Mouse (Mus musculus) intestine, embryonic 16.5 days (tissue): ENCODE data around the gene Il23a. TPM values are rescaled to one million over a fixed set of nuclear protein-coding genes. Genes with fewer than 3 reads are reported as not detected.
"Not testable (repeated sequence)": the region's sequence is repeated elsewhere in the genome, so short reads cannot be mapped to it uniquely, and the experiment has no call there.

ENCODE experiments used
- ATAC-seq: fragments of 200-750 bp; cut with Nextera tagmentation; 2 replicates; pipeline ENCODE4 v1.8.0; 2017; ENCODE audit warnings: moderate TSS enrichment, moderate library complexity
- H3K27ac ChIP-seq: fragments of 300-500 bp; sonication (generic); 2 replicates; pipeline ENCODE4 v1.5.1; 2014; ENCODE audit warnings: mild to moderate bottlenecking, low read length
- H3K27me3 ChIP-seq: fragments of 300-500 bp; sonication (generic); replicated peaks from 2 replicates; pipeline ENCODE4 v1.6.1; 2014; ENCODE audit warnings: low read length, control low read depth, mixed read lengths; ENCODE audit not compliant: control insufficient read depth, insufficient read depth
- H3K36me3 ChIP-seq: fragments of 300-500 bp; sonication (generic); 2 replicates; pipeline ENCODE4 v1.6.1; 2014; ENCODE audit warnings: low read length, control low read depth; ENCODE audit not compliant: control insufficient read depth, insufficient read depth
- H3K4me1 ChIP-seq: fragments of 300-500 bp; sonication (generic); 2 replicates; pipeline ENCODE4 v1.6.1; 2014; ENCODE audit warnings: low read length, control low read depth, mixed read lengths; ENCODE audit not compliant: control insufficient read depth, insufficient read depth
- H3K4me2 ChIP-seq: fragments of 300-500 bp; sonication (generic); 2 replicates; pipeline ENCODE4 v1.6.1; 2014; ENCODE audit warnings: low read depth, low read length, control low read depth
- H3K4me3 ChIP-seq: fragments of 300-500 bp; sonication (generic); 2 replicates; pipeline ENCODE4 v1.5.1; 2014; ENCODE audit warnings: mild to moderate bottlenecking, low read length
- H3K9ac ChIP-seq: fragments of 300-500 bp; sonication (generic); 2 replicates; pipeline ENCODE4 v1.6.1; 2014; ENCODE audit warnings: low read depth, low read length
- H3K9me3 ChIP-seq: fragments of 300-500 bp; sonication (generic); 2 replicates; pipeline ENCODE4 v1.6.1; 2016; ENCODE audit warnings: low read length, control low read depth; ENCODE audit not compliant: control insufficient read depth
- WGBS: fragments of 180-500 bp; shearing (Covaris S2); extraction: QIAGEN DNeasy Blood & Tissue Kit; methylation state at CpG from one replicate; pipeline ENCODE4 v1.1.7; 2014; 5-methylcytosine and 5-hydroxymethylcytosine counted together
- polyA plus RNA-seq: library from polyadenylated mRNA; unstranded; fragments of >200 nt; fragmentation: Nextera tagmentation; extraction: Ambion mirVana; gene quantifications from 2 replicates; pipeline ENCODE4 v1.2.1, GENCODE M21; 2015

Il23a gene
- polyA plus RNA-seq, 1 experiment from 2014 or later: 0.44 TPM

GRCm38 (mm10) chr10:128271883-128272282 lies 26.7 kb downstream of the Il23a start:
- Histone ChIP-seq H3K36me3 (no peaks in the 10 kb centered on the region), H3K27ac (no peak overlapping the region), H3K9me3 (no peaks in the 10 kb centered on the region), H3K27me3 (no peaks in the 10 kb centered on the region), H3K4me1 (peaks cover 7% of the 10 kb centered on the region), H3K9ac (no peak overlapping the region), H3K4me2 (no peak overlapping the region), H3K4me3 (no peak overlapping the region)
- 65% methylated on average over 2 of the region's 2 CpGs for WGBS
- ATAC-seq: no peak

- WGBS: 41% methylated on average over 7 of the region's 7 CpGs
Measured at GRCm38 (mm10) chr10:128270866-128271265, 27.7 kb downstream of the Il23a start.

DNA sequence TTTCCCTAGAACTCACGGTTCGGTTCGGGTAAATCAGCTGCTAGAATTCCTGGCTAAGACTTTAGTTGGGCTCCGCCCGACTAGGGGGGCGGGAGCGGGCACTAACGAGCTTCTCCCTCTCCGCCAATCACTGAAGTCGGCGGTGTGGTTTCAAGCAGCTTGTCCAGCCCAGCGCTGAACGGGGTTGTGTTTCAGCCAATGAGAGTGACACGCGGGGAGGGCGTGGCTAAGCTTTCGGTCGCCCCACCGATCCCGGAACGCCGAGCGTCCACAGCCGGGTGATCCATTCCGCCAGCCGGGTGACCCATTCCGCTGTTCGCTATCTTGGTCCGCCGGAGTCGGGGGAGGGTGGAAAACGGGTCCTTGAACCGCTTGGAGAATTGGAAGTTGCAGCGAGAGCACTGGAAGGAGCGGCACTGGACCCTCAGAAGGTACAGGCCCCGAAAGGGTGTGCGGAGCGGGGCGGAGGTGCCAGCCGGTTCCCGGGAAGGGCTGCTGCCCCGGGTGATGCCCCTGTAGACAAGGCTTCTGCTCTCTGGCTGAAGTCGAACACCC lies 28.2 kb downstream of the Il23a start, which contains the start of gene Stat2:
Stat2 (plus strand) TSS at position 273 of the 555 bp plus-strand sequence.
- Histone ChIP-seq H3K4me2 (peak within 1 kb of the TSS; percentile 66), H3K4me1 (peaks cover 7% of the 10 kb centered on the region), H3K36me3 (no peaks in the 10 kb centered on the region), H3K9ac (peak within 1 kb of the TSS; percentile 81), H3K27me3 (no peaks in the 10 kb centered on the region), H3K27ac (peak within 1 kb of the TSS; percentile 73), H3K9me3 (no peaks in the 10 kb centered on the region), H3K4me3 (peak within 1 kb of the TSS; percentile 75)
- under 1% methylated on average over 43 of the region's 43 CpGs for WGBS
- ATAC-seq: peak; percentile 99

More at GRCm38 (mm10) chr10:128270866-128271265, 27.7 kb downstream of the Il23a start:
- no peak for ATAC-seq
- Histone ChIP-seq H3K4me1 (peaks cover 7% of the 10 kb centered on the region), H3K36me3 (no peaks in the 10 kb centered on the region), H3K27ac (peak overlapping the region; percentile 73), H3K9me3 (no peaks in the 10 kb centered on the region), H3K9ac (peak overlapping the region; percentile 81), H3K4me2 (peak overlapping the region; percentile 65), H3K27me3 (no peaks in the 10 kb centered on the region), H3K4me3 (peak overlapping the region; percentile 75)

DNA sequence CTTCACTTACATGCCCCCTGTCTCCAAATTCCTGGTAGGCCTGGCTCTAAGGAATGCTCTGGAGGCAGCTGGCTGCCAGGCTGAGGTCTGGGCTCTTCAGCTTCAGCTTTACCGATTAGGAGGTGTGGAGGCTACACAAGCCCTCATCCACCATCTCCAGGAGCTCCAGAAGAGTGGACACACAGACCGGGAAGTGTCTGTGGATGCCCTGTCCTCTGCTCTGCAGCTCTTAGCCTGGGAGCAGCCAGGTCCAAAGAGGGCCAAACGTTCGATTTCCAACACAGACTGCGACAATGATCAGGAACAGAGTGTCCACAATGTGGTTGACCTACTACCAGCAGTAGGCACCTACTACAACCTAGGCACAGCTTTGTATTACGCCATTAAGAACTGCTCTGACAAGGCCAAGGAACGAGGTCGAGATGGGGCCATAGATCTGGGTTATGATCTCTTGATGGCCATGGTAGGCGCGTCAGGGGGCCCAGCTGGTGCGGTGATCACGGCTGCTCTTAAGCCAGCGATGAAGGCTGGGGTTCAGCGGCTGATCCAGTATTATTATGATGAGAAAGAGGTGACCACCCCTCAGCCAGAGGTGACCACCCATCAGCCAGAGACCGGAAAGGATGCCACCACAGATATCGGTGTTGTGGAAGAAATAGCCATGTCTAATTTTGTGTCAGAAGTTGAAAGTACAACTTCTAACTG lies 29.2 kb downstream of the Il23a start:
- no peak for ATAC-seq
- Histone ChIP-seq H3K9ac (no peak overlapping the region), H3K4me3 (no peak overlapping the region), H3K27ac (no peak overlapping the region), H3K4me2 (no peak overlapping the region), H3K36me3 (no peaks in the 10 kb centered on the region), H3K4me1 (peaks cover 7% of the 10 kb centered on the region), H3K27me3 (no peaks in the 10 kb centered on the region), H3K9me3 (no peaks in the 10 kb centered on the region)
- 86% methylated on average over 16 of the region's 16 CpGs for WGBS

DNA sequence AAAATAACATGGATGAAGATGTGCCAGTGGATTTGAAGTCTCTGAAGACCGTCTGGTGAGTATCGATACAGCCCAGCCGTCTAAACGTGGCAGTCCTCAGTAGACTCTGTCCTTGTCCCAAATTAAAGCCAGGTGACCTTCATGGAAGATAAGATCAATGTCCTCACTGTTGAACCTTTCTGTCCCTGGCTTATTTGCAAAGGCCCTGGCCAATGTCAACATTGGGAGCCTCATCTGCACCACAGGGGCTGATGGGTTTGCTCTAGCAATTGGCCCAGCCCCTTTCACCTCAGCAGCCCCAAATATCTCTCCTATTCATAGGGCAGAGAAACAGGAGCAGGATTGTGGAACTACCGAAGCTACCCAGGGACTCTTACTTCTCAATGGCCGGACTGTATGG lies 30.2 kb downstream of the Il23a start, which contains the start of gene Apof:
Apof (plus strand) TSS at position 301 of the 400 bp plus-strand sequence.
- ATAC-seq: no peak
- Histone ChIP-seq H3K4me1 (peaks cover 7% of the 10 kb centered on the region), H3K9me3 (no peaks in the 10 kb centered on the region), H3K4me3 (no peak within 1 kb of the TSS), H3K4me2 (no peak within 1 kb of the TSS), H3K9ac (no peak within 1 kb of the TSS), H3K36me3 (no peaks in the 10 kb centered on the region), H3K27ac (no peak within 1 kb of the TSS), H3K27me3 (no peaks in the 10 kb centered on the region)
- WGBS: 73% methylated on average over 6 of the region's 6 CpGs

- Histone ChIP-seq H3K4me1 (no peaks in the 10 kb centered on the region), H3K4me2 (no peak overlapping the region), H3K4me3 (no peak overlapping the region), H3K9me3 (no peaks in the 10 kb centered on the region), H3K27ac (no peak overlapping the region), H3K36me3 (no peaks in the 10 kb centered on the region), H3K9ac (no peak overlapping the region), H3K27me3 (no peaks in the 10 kb centered on the region)
- ATAC-seq: no peak
- WGBS: 74% methylated on average over 6 of the region's 6 CpGs
Measured at GRCm38 (mm10) chr10:128263393-128264310, 34.9 kb downstream of the Il23a start.

DNA sequence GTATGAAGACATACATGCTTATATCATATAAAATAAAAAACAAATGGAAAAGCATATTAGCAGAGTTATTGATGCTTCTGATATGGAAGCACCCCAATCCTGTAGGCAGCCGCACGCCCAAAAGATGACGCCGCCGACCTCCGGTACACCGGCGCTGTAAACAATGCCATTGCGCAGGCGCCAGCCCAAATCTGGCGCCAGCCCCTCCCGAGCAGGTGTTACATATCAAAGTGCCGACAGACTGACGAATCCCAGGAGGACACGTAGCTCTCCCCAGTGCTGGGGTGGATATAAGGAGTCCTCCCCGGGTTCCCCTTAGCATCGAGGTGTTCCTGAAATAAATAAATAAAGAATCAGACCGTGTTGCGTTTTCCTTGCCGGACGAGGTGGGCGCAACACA lies 36.3 kb downstream of the Il23a start:
- Histone ChIP-seq H3K4me1 (no peaks in the 10 kb centered on the region), H3K9me3 (no peaks in the 10 kb centered on the region), H3K9ac (no peak overlapping the region), H3K27me3 (no peaks in the 10 kb centered on the region), H3K4me2 (no peak overlapping the region), H3K27ac (no peak overlapping the region), H3K36me3 (no peaks in the 10 kb centered on the region), H3K4me3 (no peak overlapping the region)
- no peak for ATAC-seq
- WGBS: 73% methylated on average over 22 of the region's 22 CpGs

GRCm38 (mm10) chr10:128260376-128260775 lies 38.2 kb downstream of the Il23a start:
- not testable (repeated sequence) for H3K27me3 ChIP-seq, ATAC-seq, H3K4me2 ChIP-seq, H3K4me3 ChIP-seq, H3K9ac ChIP-seq, H3K4me1 ChIP-seq, H3K36me3 ChIP-seq, H3K9me3 ChIP-seq, H3K27ac ChIP-seq
- 78% methylated on average over 7 of the region's 7 CpGs for whole genome bisulfite sequencing

- Histone ChIP-seq H3K4me1 (no peaks in the 10 kb centered on the region), H3K27me3 (no peaks in the 10 kb centered on the region), H3K4me2 (no peak overlapping the region), H3K4me3 (no peak overlapping the region), H3K27ac (no peak overlapping the region), H3K9me3 (no peaks in the 10 kb centered on the region), H3K36me3 (no peaks in the 10 kb centered on the region), H3K9ac (no peak overlapping the region)
- no peak for ATAC-seq
- WGBS: 85% methylated on average over 5 of the region's 5 CpGs
Measured at GRCm38 (mm10) chr10:128259946-128260345, 38.6 kb downstream of the Il23a start.
